Mouse (Mus musculus): Measurements from ENCODE around the gene Castor1.
"Not testable (repeated sequence)": the region's sequence is repeated elsewhere in the genome, so short reads cannot be mapped to it uniquely, and the experiment has no call there.

Castor1 gene

GRCm38 (mm10) chr11:4217914-4218629 lies at the start of gene Castor1:
Gene Castor1 (plus strand): TSS chr11:4218225.
- DNase-seq (ENCODE audit: extremely low spot score, low read depth, low spot score) = no peak

- no peak for DNase-seq (ENCODE audit: extremely low spot score, low read depth, low spot score)
Measured at GRCm38 (mm10) chr11:4174586-4174985, 43.4 kb upstream of the Castor1 start.

GRCm38 (mm10) chr11:4177716-4178115 lies 40.3 kb upstream of the Castor1 start:
- DNase-seq (ENCODE audit: extremely low spot score, low read depth, low spot score) = no peak

GRCm38 (mm10) chr11:4182061-4182460 lies 36.0 kb upstream of the Castor1 start:
- DNase-seq (ENCODE audit: extremely low spot score, low read depth, low spot score) = no peak

- no peak for DNase-seq (ENCODE audit: extremely low spot score, low read depth, low spot score)
Measured at GRCm38 (mm10) chr11:4183511-4183910, 34.5 kb upstream of the Castor1 start.

GRCm38 (mm10) chr11:4184251-4184952 lies 33.6 kb upstream of the Castor1 start:
- no peak for DNase-seq (ENCODE audit: extremely low spot score, low read depth, low spot score)

- not testable (repeated sequence) for DNase-seq (ENCODE audit: extremely low spot score, low read depth, low spot score)
Measured at GRCm38 (mm10) chr11:4185480-4185879, 32.5 kb upstream of the Castor1 start.

GRCm38 (mm10) chr11:4186486-4187317 lies 31.3 kb upstream of the Castor1 start, which contains the start of gene Tbc1d10a:
Gene Tbc1d10a (plus strand): TSS chr11:4186789.
- peak; percentile 54 for DNase-seq (ENCODE audit: extremely low spot score, low read depth, low spot score)

- DNase-seq (ENCODE audit: extremely low spot score, low read depth, low spot score) = no peak
Measured at GRCm38 (mm10) chr11:4187318-4187700, 30.7 kb upstream of the Castor1 start.

- no peak for DNase-seq (ENCODE audit: extremely low spot score, low read depth, low spot score)
Measured at GRCm38 (mm10) chr11:4189182-4189581, 28.8 kb upstream of the Castor1 start.

GRCm38 (mm10) chr11:4190677-4191076 lies 27.3 kb upstream of the Castor1 start:
- no peak for DNase-seq (ENCODE audit: extremely low spot score, low read depth, low spot score)

- no peak for DNase-seq (ENCODE audit: extremely low spot score, low read depth, low spot score)
Measured at GRCm38 (mm10) chr11:4192757-4193156, 25.3 kb upstream of the Castor1 start.

- DNase-seq (ENCODE audit: extremely low spot score, low read depth, low spot score) = no peak
Measured at GRCm38 (mm10) chr11:4193420-4193819, 24.6 kb upstream of the Castor1 start.

GRCm38 (mm10) chr11:4195597-4196031 lies 22.4 kb upstream of the Castor1 start:
- no peak for DNase-seq (ENCODE audit: extremely low spot score, low read depth, low spot score)

- DNase-seq (ENCODE audit: extremely low spot score, low read depth, low spot score) = no peak
Measured at GRCm38 (mm10) chr11:4196636-4197035, 21.4 kb upstream of the Castor1 start.

- DNase-seq (ENCODE audit: extremely low spot score, low read depth, low spot score) = no peak
Measured at GRCm38 (mm10) chr11:4197691-4198090, 20.3 kb upstream of the Castor1 start.

- no peak for DNase-seq (ENCODE audit: extremely low spot score, low read depth, low spot score)
Measured at GRCm38 (mm10) chr11:4201981-4202700, 15.9 kb upstream of the Castor1 start.

GRCm38 (mm10) chr11:4202995-4203704 lies 14.9 kb upstream of the Castor1 start:
- no peak for DNase-seq (ENCODE audit: extremely low spot score, low read depth, low spot score)

- DNase-seq (ENCODE audit: extremely low spot score, low read depth, low spot score) = no peak
Measured at GRCm38 (mm10) chr11:4203705-4204074, 14.3 kb upstream of the Castor1 start.

- DNase-seq (ENCODE audit: extremely low spot score, low read depth, low spot score) = no peak
Measured at GRCm38 (mm10) chr11:4205097-4205655, 12.8 kb upstream of the Castor1 start.

Measured in hindlimb bud, embryonic 11.5 days (tissue).